Mouse (Mus musculus): ENCODE measurements around the gene Csf3. TPM values are rescaled to one million over a fixed set of nuclear protein-coding genes. Genes with fewer than 3 reads are reported as not detected.
"Not testable (repeated sequence)": the region's sequence is repeated elsewhere in the genome, so short reads cannot be mapped to it uniquely, and the experiment has no call there.

The Csf3 gene
- total RNA-seq, 2 experiments from 2014 or later, result not detected

- intact Hi-C loops (cut with DNase I), result loop anchor here (2.0 kb wide), 1 partner anchor 18 kb away; the partner anchor contains the start of gene Thra
- no peak for DNase-seq
These were observed 22.0 kb downstream of the Csf3 start for GRCm38 (mm10) chr11:98723098-98723497.

DNA sequence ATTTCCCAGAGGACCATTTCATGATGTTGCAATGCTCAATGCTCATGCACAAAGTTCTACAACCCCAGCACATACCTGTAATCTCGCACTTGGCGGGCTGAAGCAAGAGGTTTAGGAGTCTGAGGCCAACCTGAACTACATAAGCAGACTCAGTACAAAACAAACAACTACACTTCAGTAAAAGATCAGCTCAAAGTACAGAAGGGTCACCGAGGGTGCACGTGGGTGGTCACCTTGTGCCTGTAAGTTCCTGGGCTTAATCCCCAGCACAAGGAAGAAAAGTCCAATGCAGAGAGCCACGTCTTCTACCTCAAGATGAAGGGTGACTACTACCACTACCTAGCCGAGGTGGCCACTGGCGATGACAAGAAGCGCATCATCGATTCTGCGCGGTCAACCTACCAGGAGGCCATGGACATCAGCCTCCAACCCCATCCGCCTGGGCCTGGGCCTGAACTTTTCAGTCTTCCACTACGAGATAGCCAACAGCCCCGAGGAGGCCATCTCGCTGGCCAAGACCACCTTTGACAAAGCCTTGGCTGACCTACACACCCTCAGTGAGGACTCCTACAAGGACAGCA, 25.0 kb downstream of the Csf3 start:
- intact Hi-C loops (cut with DNase I), result no loop called here
- no peak for DNase-seq

DNA sequence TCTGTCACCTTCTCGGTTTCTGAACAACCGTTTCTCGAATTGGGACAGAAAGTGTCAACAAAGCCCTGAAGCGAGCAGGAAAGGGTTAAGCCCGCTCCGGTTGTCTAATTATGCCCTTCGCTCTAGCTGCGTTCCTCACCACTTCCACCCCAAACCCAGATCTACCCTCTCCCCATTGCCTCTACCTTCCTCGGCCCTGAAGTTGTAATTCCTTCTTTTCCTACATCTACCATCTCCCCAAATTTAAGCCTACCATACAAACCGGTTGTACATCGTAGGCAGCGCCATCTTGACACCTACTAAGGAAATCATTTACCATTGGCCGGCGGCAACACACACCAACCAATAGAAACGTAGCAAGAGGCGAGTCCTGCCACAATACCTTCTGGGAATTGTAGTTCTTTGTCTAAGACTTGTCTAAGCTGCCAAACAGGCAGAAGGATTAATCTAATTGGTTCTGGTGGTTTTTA, 28.1 kb downstream of the Csf3 start, which contains the start of gene Med24:
Med24 (minus strand) TSS at position 317 of the 470 bp plus-strand sequence.
- intact Hi-C loops (cut with DNase I), result no loop called here

DNA sequence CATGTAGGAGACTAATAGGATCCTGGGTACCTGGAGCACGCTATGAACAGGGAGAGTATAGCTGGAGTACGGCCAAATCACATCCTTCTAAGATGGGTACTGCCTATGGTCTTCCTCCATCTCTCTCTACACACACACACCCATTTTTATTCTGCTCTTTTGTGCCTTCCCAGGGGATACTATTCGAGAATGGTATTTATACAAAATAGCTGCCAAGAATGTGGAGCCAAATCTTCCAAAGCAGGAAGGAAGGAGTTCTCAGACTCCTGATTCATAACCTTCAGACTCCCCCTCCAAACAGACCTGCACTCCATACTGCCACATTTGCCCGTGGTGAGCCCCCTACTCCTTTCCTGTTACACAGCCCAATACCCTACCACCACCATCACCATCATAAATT, 29.7 kb downstream of the Csf3 start:
- DNase-seq, result no peak
- intact Hi-C loops (cut with DNase I), result no loop called here

More for the DNA sequence above, 28.1 kb downstream of the Csf3 start, which contains the start of gene Med24:
- DNase-seq, result peak; percentile 81 to 83

DNA sequence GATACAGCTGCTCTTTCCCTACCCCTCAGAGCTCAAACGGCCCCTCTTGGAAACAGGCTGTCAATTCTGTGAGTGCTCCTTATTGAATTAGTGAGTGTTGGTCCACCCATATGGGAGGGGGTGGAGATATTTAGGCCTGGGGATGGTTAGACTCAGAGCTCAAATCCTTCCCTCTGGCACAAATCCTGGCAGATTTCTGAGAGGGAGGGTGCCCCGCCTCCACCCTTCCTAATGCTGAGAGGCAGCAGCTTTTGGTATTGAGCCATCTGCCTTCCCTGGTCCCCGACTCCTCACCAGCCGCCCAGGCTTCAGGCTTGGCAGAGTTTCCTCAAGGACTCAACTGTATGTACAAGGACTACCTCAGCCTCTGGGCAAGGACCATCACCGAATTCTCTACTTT, 30.1 kb downstream of the Csf3 start:
- no peak for DNase-seq
- intact Hi-C loops (cut with DNase I), result no loop called here

- intact Hi-C loops (cut with DNase I), result no loop called here
- DNase-seq, result no peak
These were observed 33.0 kb downstream of the Csf3 start for GRCm38 (mm10) chr11:98734020-98734419.

GRCm38 (mm10) chr11:98735111-98735510, 34.0 kb downstream of the Csf3 start:
- intact Hi-C loops (cut with DNase I), result no loop called here

DNA sequence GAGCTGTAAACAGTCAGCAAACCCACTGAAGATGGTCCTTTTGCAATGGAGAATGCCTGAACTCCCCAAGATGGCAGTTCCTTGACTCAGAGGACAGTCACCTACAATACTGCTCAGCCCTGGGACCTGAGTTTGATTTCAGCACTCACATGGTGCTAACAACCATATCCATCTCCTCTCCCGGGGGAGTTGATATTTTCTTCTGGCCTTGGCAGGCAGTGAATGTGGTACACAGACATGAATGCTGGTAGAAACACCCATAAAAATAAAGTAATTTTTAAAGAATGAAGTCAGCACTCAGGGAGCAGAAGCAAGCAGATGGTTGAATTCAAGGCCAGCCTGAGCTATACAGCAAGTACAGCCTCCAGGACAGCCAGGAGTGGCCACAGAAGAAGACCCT, 35.1 kb downstream of the Csf3 start:
- DNase-seq, result no peak
- intact Hi-C loops (cut with DNase I), result no loop called here

More at GRCm38 (mm10) chr11:98735111-98735510, 34.0 kb downstream of the Csf3 start:
- DNase-seq, result no peak

DNA sequence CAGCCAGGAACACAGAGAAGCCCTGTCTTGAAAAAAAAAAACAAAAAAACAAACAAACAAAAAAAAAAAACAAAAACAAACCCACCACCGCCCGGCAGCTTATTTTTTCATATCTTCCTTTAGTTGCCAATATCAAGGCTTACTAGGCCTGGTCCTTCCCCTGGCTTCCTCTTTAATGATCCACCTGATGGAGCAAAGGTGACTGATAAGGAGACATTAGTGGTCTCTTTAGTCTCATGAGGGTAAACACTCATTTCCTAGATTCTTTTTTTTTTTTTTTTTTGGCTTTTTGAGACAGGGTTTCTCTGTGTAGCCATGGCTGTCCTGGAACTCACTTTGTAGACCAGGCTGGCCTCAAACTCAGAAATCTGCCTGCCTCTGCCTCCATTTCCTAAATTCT, 36.2 kb downstream of the Csf3 start:
- DNase-seq; intact Hi-C loops (cut with DNase I): not testable (repeated sequence)

DNA sequence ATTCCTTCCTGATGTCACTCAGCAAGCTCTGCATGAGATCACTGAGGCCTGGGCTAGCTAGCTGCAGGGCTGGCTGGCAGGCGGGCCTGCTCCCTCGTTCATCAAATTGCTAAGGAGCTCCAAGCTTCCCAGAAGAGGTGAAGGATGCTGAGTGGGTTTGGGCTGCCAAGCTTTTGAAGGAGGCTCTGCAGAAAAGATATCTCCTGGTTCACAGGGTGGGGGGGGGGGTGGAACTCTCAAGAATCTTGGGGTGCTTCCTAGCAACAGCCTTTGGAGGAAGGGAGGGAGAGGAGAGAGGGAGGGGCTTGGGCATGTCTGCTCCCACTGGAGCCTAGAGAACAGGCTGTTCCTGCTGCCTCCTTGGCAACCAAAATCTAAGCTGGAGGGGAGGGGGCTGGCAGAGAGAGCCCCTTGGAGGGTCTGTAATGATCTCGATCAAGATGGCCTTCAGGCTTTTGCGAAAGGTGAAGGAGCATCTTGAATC, 37.4 kb downstream of the Csf3 start:
- intact Hi-C loops (cut with DNase I), result no loop called here
- peak in 1 of 2 experiments; percentile 30 for DNase-seq

DNA sequence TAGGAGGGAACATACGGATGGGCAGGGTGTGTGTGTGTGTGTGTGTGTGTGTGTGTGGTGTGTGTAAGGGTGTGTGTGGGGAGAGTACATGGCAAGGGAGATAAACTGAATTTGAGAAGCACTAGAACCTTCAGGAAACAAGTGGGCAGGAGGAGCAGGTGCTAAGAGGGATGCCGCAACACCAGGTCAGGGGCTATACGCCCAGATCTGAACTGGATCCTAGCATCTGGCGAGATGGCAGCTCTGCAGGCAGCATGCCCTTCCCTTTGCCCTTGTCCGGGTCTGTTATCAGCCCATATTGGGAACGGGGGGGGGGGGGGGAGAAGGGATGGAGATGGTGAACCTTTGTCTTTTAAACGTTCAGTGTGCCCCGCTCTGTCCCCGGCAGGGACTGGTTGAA, 37.9 kb downstream of the Csf3 start:
- DNase-seq, result no peak
- intact Hi-C loops (cut with DNase I), result no loop called here

- intact Hi-C loops (cut with DNase I), result loop anchor here (2.0 kb wide), 1 partner anchor 17 kb away; no protein-coding TSS in a partner anchor
These were observed 38.9 kb downstream of the Csf3 start for GRCm38 (mm10) chr11:98740026-98740392.

DNA sequence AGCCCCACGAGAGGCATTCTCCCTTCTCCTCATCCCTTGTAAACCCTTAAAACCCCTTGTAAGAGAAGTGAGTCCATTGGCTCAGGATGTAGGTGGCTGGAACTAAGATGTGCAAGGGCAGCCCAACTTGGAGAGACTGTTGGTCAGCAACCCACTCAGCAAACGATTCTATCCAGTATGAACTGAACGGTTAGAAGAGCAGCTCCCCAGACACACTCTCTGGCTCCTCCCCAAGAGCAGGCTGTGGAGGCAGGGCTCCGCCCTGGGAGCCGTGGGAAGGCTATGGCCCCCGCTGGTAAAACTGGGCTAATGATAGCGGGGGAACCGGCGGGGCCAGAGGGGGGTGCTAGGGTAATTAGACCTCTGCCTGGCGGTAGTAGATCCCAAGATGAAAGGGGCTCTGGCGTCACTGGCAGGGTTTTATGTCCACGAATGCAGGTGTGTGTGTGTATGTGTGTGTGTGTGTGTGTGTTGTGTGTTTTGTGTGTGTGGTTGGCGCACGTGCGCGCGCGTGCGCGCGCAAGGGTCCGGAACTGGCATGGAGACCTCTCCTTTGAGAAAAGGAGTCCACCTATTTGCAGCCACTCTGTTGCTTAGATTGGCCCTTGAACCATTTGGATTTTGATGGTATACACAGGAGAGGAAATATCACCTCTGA, 39.5 kb downstream of the Csf3 start, which contains the start of gene Thra:
Thra (plus strand) TSS at position 246 of the 658 bp plus-strand sequence.
- intact Hi-C loops (cut with DNase I), result loop anchor here (1.0 to 2.0 kb wide), 2 partner anchors 18 to 47 kb away; no protein-coding TSS in a partner anchor
- DNase-seq, result peak; percentile 73 to 84

More at GRCm38 (mm10) chr11:98740026-98740392, 38.9 kb downstream of the Csf3 start:
- DNase-seq, result peak in 1 of 2 experiments; percentile 27

- intact Hi-C loops (cut with DNase I), result loop anchor here (1.0 to 2.0 kb wide), 2 partner anchors 18 to 46 kb away; no protein-coding TSS in a partner anchor
- no peak for DNase-seq
These were observed 40.1 kb downstream of the Csf3 start for GRCm38 (mm10) chr11:98741051-98741620.

DNA sequence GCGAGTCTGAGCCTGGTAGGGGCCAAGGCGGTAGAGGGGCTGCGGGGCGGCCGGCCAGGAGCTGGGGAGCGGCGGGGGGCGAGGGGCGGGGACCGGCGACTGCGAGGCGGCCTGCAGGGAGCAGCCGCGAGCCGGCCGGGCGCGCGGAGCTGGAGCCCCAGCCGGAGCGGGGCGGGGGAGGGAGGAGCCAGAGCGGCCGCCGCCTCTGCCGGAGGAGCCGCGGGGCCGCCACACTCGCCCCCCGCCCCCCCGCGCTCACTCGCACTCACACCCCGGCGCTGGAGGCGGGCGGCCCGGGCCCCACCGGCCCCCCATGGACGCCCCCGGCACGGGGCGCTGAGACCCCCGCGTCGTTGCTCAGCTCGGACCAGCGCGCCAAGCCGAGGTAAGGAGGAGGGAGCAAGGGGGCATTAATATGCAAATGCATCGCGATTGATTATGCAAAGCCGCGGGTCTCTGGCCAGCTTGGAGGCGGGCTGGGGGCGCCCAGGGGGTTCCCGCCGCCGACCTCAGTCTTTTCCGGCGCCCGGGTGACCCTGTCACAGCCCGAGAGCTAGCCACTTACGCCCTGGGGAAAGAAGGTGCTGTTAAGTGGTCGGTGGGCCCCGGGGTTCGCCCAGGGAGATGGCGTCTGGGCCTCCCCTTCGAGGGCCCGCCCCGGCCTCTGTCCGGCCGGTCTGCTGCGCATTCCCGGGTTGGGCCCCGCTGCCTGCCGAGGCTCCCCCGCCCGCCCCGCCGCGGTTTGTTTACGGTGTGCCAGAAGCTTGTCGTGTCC, 40.7 kb downstream of the Csf3 start:
- intact Hi-C loops (cut with DNase I), result loop anchor here (1.0 to 2.0 kb wide), 3 partner anchors 12 to 45 kb away; no protein-coding TSS in a partner anchor
- peak; percentile 84 to 88 for DNase-seq

DNA sequence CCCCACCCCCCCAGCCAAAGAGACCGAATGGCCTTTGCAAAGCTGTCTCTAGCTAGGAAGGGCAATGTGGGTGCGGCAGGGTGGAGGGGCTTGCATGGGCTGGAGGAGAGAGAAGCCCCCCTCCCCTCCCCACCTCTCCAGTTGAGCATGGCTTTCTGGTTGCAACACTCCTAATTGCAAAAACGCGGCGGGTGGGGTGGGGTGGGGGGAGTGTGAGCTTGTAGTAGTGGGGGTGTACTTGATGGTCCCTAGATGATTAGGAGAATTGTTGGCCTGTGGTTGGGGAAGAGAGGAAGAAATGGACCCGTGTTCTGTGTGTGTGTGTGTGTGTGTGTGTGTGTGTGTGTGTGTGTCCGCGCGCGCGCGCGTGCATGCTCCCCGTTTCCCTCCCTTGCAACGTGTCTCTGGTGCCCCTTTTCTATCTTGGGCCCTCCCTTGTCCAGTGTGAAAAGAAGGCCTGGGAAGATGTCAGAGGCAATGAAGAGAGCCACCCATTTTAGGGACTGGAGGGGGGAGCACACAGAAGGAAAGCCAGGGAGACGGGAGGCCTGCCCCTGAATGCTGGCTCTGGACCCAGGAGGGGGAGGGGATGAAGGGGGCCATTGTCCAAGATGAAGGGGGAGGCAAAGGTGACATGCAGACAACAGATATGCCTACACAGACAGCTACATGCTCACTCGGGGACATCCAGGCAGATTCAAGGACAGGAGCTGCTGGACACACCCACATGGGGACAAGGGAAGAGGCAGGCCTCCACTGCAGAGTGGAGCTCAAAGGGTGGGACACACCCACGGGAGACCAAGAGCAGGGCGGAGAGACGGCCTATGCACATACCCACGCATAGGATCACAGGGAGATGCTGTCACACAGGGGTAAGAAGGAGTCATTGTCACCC, 41.6 kb downstream of the Csf3 start:
- DNase-seq, result peak in 1 of 2 experiments; percentile 68
- intact Hi-C loops (cut with DNase I), result loop anchor here (1.0 kb wide), 1 partner anchor 12 kb away; no protein-coding TSS in a partner anchor

GRCm38 (mm10) chr11:98743655-98744345, 42.7 kb downstream of the Csf3 start:
- intact Hi-C loops (cut with DNase I), result loop anchor here (1.0 kb wide), 1 partner anchor 27 kb away; no protein-coding TSS in a partner anchor
- peak; percentile 55 to 66 for DNase-seq

- peak in 1 of 2 experiments; percentile 34 for DNase-seq
- intact Hi-C loops (cut with DNase I), result loop anchor here (1.0 kb wide), 1 partner anchor 26 kb away; no protein-coding TSS in a partner anchor
These were observed 43.5 kb downstream of the Csf3 start for GRCm38 (mm10) chr11:98744456-98745019.

All from heart, postnatal 36 days (tissue).